Mouse (Mus musculus) CH12.LX (cell line): ENCODE measurements at regions not wholly inside any gene's neighbourhood (a gene's known extent, or its start where the extent isn't known, plus 50 kb on each side); places are given as distances from the start of the nearest gene placed in this dataset.

Source experiments
- DNase-seq: peaks from one replicate; pipeline ENCODE4 v3.0.0-alpha.2; 2013; ENCODE audit errors: extremely low read depth
- H3K27ac ChIP-seq: 2 replicates; pipeline ENCODE4 v1.5.1; 2012; ENCODE audit warnings: low read depth, mild to moderate bottlenecking, control low read depth, moderate library complexity; ENCODE audit not compliant: insufficient read depth
- H3K27me3 ChIP-seq: replicated peaks from 2 replicates; pipeline ENCODE3; 2012; ENCODE audit warnings: inconsistent platforms
- H3K36me3 ChIP-seq, 2 experiments: replicated peaks in 1 of 2; 2 replicates each; pipeline versions ENCODE3 to v1.6.1; 2012; ENCODE audit warnings: inconsistent platforms in 1 of 2, low read length in 1 of 2, mild to moderate bottlenecking in 1 of 2, mixed read lengths in 1 of 2, moderate library complexity in 1 of 2; ENCODE audit not compliant: control insufficient read depth in 1 of 2, insufficient read depth in 1 of 2
- H3K4me1 ChIP-seq, 2 experiments: 2 replicates each; pipeline ENCODE4 v1.6.1; 2012; ENCODE audit warnings: inconsistent platforms in 1 of 2, moderate library complexity in 1 of 2; ENCODE audit not compliant: insufficient read depth in 2 of 2, control insufficient read depth in 1 of 2
- H3K4me2 ChIP-seq: 2 replicates; pipeline ENCODE4 v1.6.1; 2012; ENCODE audit warnings: low read depth, mild to moderate bottlenecking, control low read depth; ENCODE audit not compliant: poor library complexity, insufficient read depth, severe bottlenecking
- H3K4me3 ChIP-seq, 3 experiments: fragments of 150-350 bp in 1 of 3; sonication (generic) in 1 of 3; replicated peaks in 1 of 3; 2 replicates each; pipeline versions ENCODE3 to v1.5.1; 2011 to 2012; ENCODE audit warnings: low read depth in 2 of 3, low read length in 2 of 3, mild to moderate bottlenecking in 2 of 3, moderate library complexity in 2 of 3, control low read depth in 1 of 3, improper control_type of control experiment in 1 of 3, inconsistent platforms in 1 of 3, mixed read lengths in 1 of 3; ENCODE audit not compliant: poor library complexity in 1 of 3
- H3K79me2 ChIP-seq: replicated peaks from 2 replicates; pipeline ENCODE4 v1.6.1; 2012; ENCODE audit warnings: mild to moderate bottlenecking, moderate library complexity; ENCODE audit not compliant: control insufficient read depth, poor library complexity, insufficient read depth, severe bottlenecking; ENCODE audit errors: extremely low read depth
- H3K9ac ChIP-seq: 2 replicates; pipeline ENCODE4 v1.6.1; 2012; ENCODE audit warnings: low read depth, mild to moderate bottlenecking, control low read depth, moderate library complexity; ENCODE audit not compliant: insufficient read depth
- H3K9me3 ChIP-seq: replicated peaks from 2 replicates; pipeline ENCODE3; 2012; ENCODE audit warnings: low read length, inconsistent platforms, mixed read lengths
- CHD2 ChIP-seq: IDR thresholded peaks from 2 replicates; pipeline ENCODE4 v1.6.1; 2011; ENCODE audit warnings: low read length, improper control_type of control experiment
- CTCF ChIP-seq, 2 experiments: IDR thresholded peaks in 1 of 2; conservative IDR thresholded peaks in 1 of 2; 2 replicates each; pipeline ENCODE4 v1.5.1; 2011 to 2012; ENCODE audit warnings: low read depth in 2 of 2, low read length in 2 of 2, improper control_type of control experiment in 1 of 2, inconsistent platforms in 1 of 2, mild to moderate bottlenecking in 1 of 2, moderate library complexity in 1 of 2
- ELF1 ChIP-seq: IDR thresholded peaks from 2 replicates; pipeline ENCODE4 v1.6.1; 2014; ENCODE audit warnings: low read depth, mild to moderate bottlenecking, inconsistent platforms, low read length, improper control_type of control experiment
- EP300 ChIP-seq: IDR thresholded peaks from 2 replicates; pipeline ENCODE4 v1.6.1; 2011; ENCODE audit warnings: low read length, improper control_type of control experiment
- ETS1 ChIP-seq: conservative IDR thresholded peaks from 2 replicates; pipeline ENCODE4 v1.6.1; 2012; ENCODE audit warnings: low read depth, mild to moderate bottlenecking, inconsistent platforms, low read length, improper control_type of control experiment, moderate library complexity
- HCFC1 ChIP-seq: IDR thresholded peaks from 2 replicates; pipeline ENCODE4 v1.6.1; 2012; ENCODE audit warnings: low read depth, mild to moderate bottlenecking, inconsistent platforms, low read length, improper control_type of control experiment
- JUND ChIP-seq: conservative IDR thresholded peaks from 2 replicates; pipeline ENCODE4 v1.6.1; 2011; ENCODE audit warnings: low read depth, low read length, improper control_type of control experiment
- KAT2A ChIP-seq: IDR thresholded peaks from 2 replicates; pipeline ENCODE4 v1.6.1; 2012; ENCODE audit warnings: low read length, improper control_type of control experiment, inconsistent platforms; ENCODE audit not compliant: insufficient replicate concordance
- MAFK ChIP-seq: IDR thresholded peaks from 2 replicates; pipeline ENCODE4 v1.6.1; 2011; ENCODE audit warnings: low read length, improper control_type of control experiment; ENCODE audit not compliant: insufficient replicate concordance
- MAX ChIP-seq: IDR thresholded peaks from 2 replicates; pipeline ENCODE4 v1.6.1; 2011; ENCODE audit warnings: low read length, improper control_type of control experiment
- MAZ ChIP-seq: IDR thresholded peaks from 2 replicates; pipeline ENCODE4 v1.6.1; 2012; ENCODE audit warnings: low read depth, mild to moderate bottlenecking, inconsistent platforms, low read length, improper control_type of control experiment, moderate library complexity
- MXI1 ChIP-seq: IDR thresholded peaks from 2 replicates; pipeline ENCODE4 v1.6.1; 2011; ENCODE audit warnings: mild to moderate bottlenecking, low read depth, low read length, improper control_type of control experiment
- NELFE ChIP-seq: IDR thresholded peaks from 2 replicates; pipeline ENCODE4 v1.6.1; 2011; ENCODE audit warnings: low read depth, low read length, improper control_type of control experiment
- NRF1 ChIP-seq: IDR thresholded peaks from 2 replicates; pipeline ENCODE4 v1.6.1; 2014; ENCODE audit warnings: low read depth, mild to moderate bottlenecking, inconsistent platforms, low read length, improper control_type of control experiment, moderate library complexity
- POLR2AphosphoS2 ChIP-seq: IDR thresholded peaks from 2 replicates; pipeline ENCODE4 v1.6.1; 2011; ENCODE audit warnings: low read depth, low read length, improper control_type of control experiment
- RCOR1 ChIP-seq: conservative IDR thresholded peaks from 2 replicates; pipeline ENCODE4 v1.6.1; 2012; ENCODE audit warnings: low read depth, mild to moderate bottlenecking, inconsistent platforms, low read length, improper control_type of control experiment
- SMC3 ChIP-seq: IDR thresholded peaks from 2 replicates; pipeline ENCODE4 v1.6.1; 2011; ENCODE audit warnings: low read depth, low read length, improper control_type of control experiment
- TCF12 ChIP-seq: IDR thresholded peaks from 2 replicates; pipeline ENCODE4 v1.6.1; 2014; ENCODE audit warnings: low read depth, mild to moderate bottlenecking, inconsistent platforms, low read length, improper control_type of control experiment
- UBTF ChIP-seq: IDR thresholded peaks from 2 replicates; pipeline ENCODE4 v1.6.1; 2012; ENCODE audit warnings: low read depth, mild to moderate bottlenecking, inconsistent platforms, low read length, improper control_type of control experiment, moderate library complexity
- ZKSCAN1 ChIP-seq: IDR thresholded peaks from 2 replicates; pipeline ENCODE4 v1.6.1; 2012; ENCODE audit warnings: low read depth, inconsistent platforms, low read length, improper control_type of control experiment, borderline replicate concordance
- ZMIZ1 ChIP-seq: IDR thresholded peaks from 2 replicates; pipeline ENCODE4 v1.6.1; 2012; ENCODE audit warnings: low read depth, mild to moderate bottlenecking, inconsistent platforms, low read length, improper control_type of control experiment
- ZNF384 ChIP-seq: IDR thresholded peaks from 2 replicates; pipeline ENCODE4 v1.6.1; 2012; ENCODE audit warnings: low read depth, low read length, improper control_type of control experiment, inconsistent platforms
- dilution Hi-C: fragments of 300-500 bp; cut with MboI; formaldehyde crosslinking; loops from 2 replicates; pipeline ENCODE4 v1.14.3; 2020; ENCODE audit warnings: low sequenced_read_pairs; ENCODE audit not compliant: extremely low pct_unique_long_range_greater_than_20kb, extremely low pct_ligation_motif_present
- in situ Hi-C: fragments of 300-500 bp; cut with MboI; formaldehyde crosslinking; loops from 3 replicates; pipeline ENCODE4 v1.14.3; 2019; ENCODE audit warnings: low sequenced_read_pairs, low pct_ligation_motif_present, low pct_unique_long_range_greater_than_20kb, mixed read lengths

DNA sequence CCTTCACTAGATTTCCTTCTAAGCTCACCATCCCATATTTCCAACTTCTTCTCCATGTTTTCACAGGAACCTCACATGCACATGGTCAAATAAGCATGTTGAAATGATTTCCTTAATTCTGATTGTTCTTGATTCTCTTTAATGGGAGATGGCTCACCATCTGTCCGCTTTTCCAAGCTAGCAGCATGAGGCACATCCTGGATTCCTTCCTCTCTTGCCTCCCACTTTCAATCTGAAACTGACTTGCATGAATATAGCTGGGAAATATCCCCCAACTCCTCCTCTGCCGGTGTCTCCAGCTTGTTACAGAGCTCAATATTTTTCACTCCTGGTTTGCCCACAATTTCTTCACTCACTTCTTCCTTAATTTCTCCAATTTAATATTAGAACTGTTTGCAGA, 261.3 kb upstream of the Large1 start:
- DNase-seq: no peak
- no peaks in the 10 kb centered on the region for H3K27me3 ChIP-seq
- H3K9ac ChIP-seq: no peak overlapping the region
- TF ChIP-seq EP300: no peak
- TF ChIP-seq ZMIZ1: no peak
- no peak for TF ChIP-seq SMC3
- TF ChIP-seq MAFK: no peak
- no peak for TF ChIP-seq ELF1
- no peak for TF ChIP-seq KAT2A
- TF ChIP-seq JUND: no peak
- TF ChIP-seq NELFE: no peak
- TF ChIP-seq ETS1: no peak
- no peak for TF ChIP-seq MAZ
- dilution Hi-C loops: no loop called here
- no peak overlapping the region for H3K27ac ChIP-seq
- in situ Hi-C loops: no loop called here
- no peak overlapping the region for H3K4me3 ChIP-seq
- no peaks in the 10 kb centered on the region for H3K36me3 ChIP-seq
- no peaks in the 10 kb centered on the region for H3K4me1 ChIP-seq
- no peak overlapping the region for H3K4me2 ChIP-seq
- no peaks in the 10 kb centered on the region for H3K79me2 ChIP-seq
- peaks cover 35% of the 10 kb centered on the region for H3K9me3 ChIP-seq

- no peak overlapping the region for H3K4me2 ChIP-seq
- no peak for DNase-seq
- no peak overlapping the region for H3K27ac ChIP-seq
- H3K4me1 ChIP-seq: no peaks in the 10 kb centered on the region
- no peak for TF ChIP-seq CTCF (conservative IDR thresholded peaks at IDR 0.05 in 1 of 2, IDR thresholded peaks at IDR 0.05 in 1 of 2; ENCODE audit: low read depth in 2 of 2, low read length in 2 of 2)
- TF ChIP-seq TCF12: no peak
- no peak for TF ChIP-seq MAZ
- no peak for TF ChIP-seq JUND
- TF ChIP-seq POLR2AphosphoS2: no peak
- no peak for TF ChIP-seq EP300
- no peak for TF ChIP-seq ZNF384
- TF ChIP-seq UBTF: no peak
- TF ChIP-seq RCOR1: no peak
- no peak for TF ChIP-seq HCFC1
- TF ChIP-seq MAX: no peak
- TF ChIP-seq ZKSCAN1: no peak
- no peak for TF ChIP-seq MXI1
- no peak for TF ChIP-seq CHD2
- no peak for TF ChIP-seq NRF1
- TF ChIP-seq, all 38 proteins: peak for 0
- dilution Hi-C loops: no loop called here
- Histone ChIP-seq H3K9ac (no peak overlapping the region), H3K9me3 (peaks cover 30% of the 10 kb centered on the region), H3K36me3 (no peaks in the 10 kb centered on the region), H3K27me3 (no peaks in the 10 kb centered on the region), H3K79me2 (no peaks in the 10 kb centered on the region), H3K4me3 (no peak overlapping the region)
- in situ Hi-C loops: no loop called here
These were observed 260.8 kb upstream of the Large1 start for GRCm38 (mm10) chr8:73614106-73614505.
